Mouse (Mus musculus) limb, embryonic 14.5 days (tissue): ENCODE measurements around the gene Rsph1. TPM values are rescaled to one million over a fixed set of nuclear protein-coding genes. Genes with fewer than 3 reads are reported as not detected.

ENCODE experiments used
- ATAC-seq: fragments of 200-750 bp; cut with Nextera tagmentation; 2 replicates; pipeline ENCODE4 v1.8.0; 2017; ENCODE audit warnings: low read depth, moderate number of reproducible peaks, moderate TSS enrichment; ENCODE audit not compliant: low FRiP score
- DNase-seq: peaks from one replicate; pipeline ENCODE4 v3.0.0-alpha.2; 2015; ENCODE audit warnings: low spot score
- H3K27ac ChIP-seq: fragments of 300-500 bp; sonication (generic); replicated peaks from 2 replicates; pipeline ENCODE4 v1.5.1; 2014; ENCODE audit warnings: low read depth, mild to moderate bottlenecking, low read length, moderate library complexity, mixed read lengths
- H3K27me3 ChIP-seq: fragments of 300-500 bp; sonication (generic); 2 replicates; pipeline ENCODE4 v1.6.1; 2014; ENCODE audit warnings: low read length, mixed read lengths; ENCODE audit not compliant: control insufficient read depth, insufficient read depth
- H3K36me3 ChIP-seq: fragments of 300-500 bp; sonication (generic); 2 replicates; pipeline ENCODE4 v1.6.1; 2014; ENCODE audit warnings: mild to moderate bottlenecking, low read length, moderate library complexity, mixed read lengths; ENCODE audit not compliant: control insufficient read depth, insufficient read depth
- H3K4me1 ChIP-seq: fragments of 300-500 bp; sonication (generic); 2 replicates; pipeline ENCODE4 v1.6.1; 2014; ENCODE audit warnings: antibody characterized with exemption, low read length, mixed read lengths; ENCODE audit not compliant: control insufficient read depth, insufficient read depth
- H3K4me2 ChIP-seq: fragments of 300-500 bp; sonication (generic); replicated peaks from 2 replicates; pipeline ENCODE4 v1.6.1; 2014; ENCODE audit warnings: low read depth, mild to moderate bottlenecking, low read length, moderate library complexity; ENCODE audit not compliant: severe bottlenecking
- H3K4me3 ChIP-seq: fragments of 300-500 bp; sonication (generic); replicated peaks from 2 replicates; pipeline ENCODE4 v1.5.1; 2014; ENCODE audit warnings: low read length
- H3K9ac ChIP-seq: fragments of 300-500 bp; sonication (generic); 2 replicates; pipeline ENCODE4 v1.6.1; 2014; ENCODE audit warnings: mild to moderate bottlenecking, low read depth, low read length, moderate library complexity; ENCODE audit not compliant: severe bottlenecking
- H3K9me3 ChIP-seq: fragments of 300-500 bp; sonication (generic); 2 replicates; pipeline ENCODE4 v1.6.1; 2016; ENCODE audit warnings: low read length; ENCODE audit not compliant: control insufficient read depth
- POLR2A ChIP-seq: fragments of 200-500 bp; IDR thresholded peaks from 2 replicates; pipeline ENCODE4 v1.8.0; 2012; ENCODE audit warnings: inconsistent platforms, mild to moderate bottlenecking, moderate library complexity, borderline replicate concordance; ENCODE audit not compliant: insufficient read depth, insufficient read length; ENCODE audit errors: extremely low read depth
- WGBS: fragments of 180-500 bp; shearing (Covaris S2); extraction: QIAGEN DNeasy Blood & Tissue Kit; methylation state at CpG from one replicate; pipeline ENCODE4 v1.1.7; 2014; 5-methylcytosine and 5-hydroxymethylcytosine counted together
- polyA plus RNA-seq, 2 experiments: library from polyadenylated mRNA; depleted of rRNA in 1 of 2; stranded (reverse) in 1 of 2; unstranded in 1 of 2; fragments of >200 nt; fragmentation: Nextera tagmentation in 1 of 2; extraction: Ambion mirVana in 1 of 2; gene quantifications; 2 replicates each; pipeline versions ENCODE4 v1.2.1 to v1.2.3; 2012 to 2014

The Rsph1 gene
- polyA plus RNA-seq, 2 experiments, result 0.18 to 0.33 TPM

GRCm38 (mm10) chr17:31308291-31308816 is 31.2 kb upstream of the Rsph1 start:
- Histone ChIP-seq H3K4me1 (no peaks in the 10 kb centered on the region), H3K4me2 (no peak overlapping the region), H3K9me3 (no peaks in the 10 kb centered on the region), H3K9ac (no peak overlapping the region), H3K27ac (no peak overlapping the region), H3K4me3 (no peak overlapping the region), H3K27me3 (no peaks in the 10 kb centered on the region), H3K36me3 (no peaks in the 10 kb centered on the region)
- WGBS, result 93% methylated on average over 7 of the region's 7 CpGs
- ATAC-seq (no peak), DNase-seq (no peak)
- no peak for TF ChIP-seq POLR2A

GRCm38 (mm10) chr17:31307756-31308155 is 30.6 kb upstream of the Rsph1 start:
- H3K9me3 ChIP-seq, result no peaks in the 10 kb centered on the region
- DNase-seq, result no peak
- TF ChIP-seq POLR2A, result no peak

GRCm38 (mm10) chr17:31305776-31306120 is 28.6 kb upstream of the Rsph1 start:
- no peak overlapping the region for H3K4me2 ChIP-seq
- H3K27me3 ChIP-seq, result no peaks in the 10 kb centered on the region
- H3K27ac ChIP-seq, result no peak overlapping the region
- no peaks in the 10 kb centered on the region for H3K36me3 ChIP-seq
- DNase-seq, result no peak
- no peaks in the 10 kb centered on the region for H3K9me3 ChIP-seq
- no peak for TF ChIP-seq POLR2A
- no peak overlapping the region for H3K9ac ChIP-seq
- no peaks in the 10 kb centered on the region for H3K4me1 ChIP-seq
- H3K4me3 ChIP-seq, result no peak overlapping the region
- 75% methylated on average over 5 of the region's 5 CpGs for WGBS
- ATAC-seq, result no peak

More at GRCm38 (mm10) chr17:31307756-31308155, 30.6 kb upstream of the Rsph1 start:
- 55% methylated on average over 3 of the region's 3 CpGs for WGBS
- Histone ChIP-seq H3K4me3 (no peak overlapping the region), H3K27me3 (no peaks in the 10 kb centered on the region), H3K9ac (no peak overlapping the region), H3K36me3 (no peaks in the 10 kb centered on the region), H3K4me2 (no peak overlapping the region), H3K4me1 (no peaks in the 10 kb centered on the region), H3K27ac (no peak overlapping the region)
- ATAC-seq, result no peak

GRCm38 (mm10) chr17:31304895-31305775 is 28.0 kb upstream of the Rsph1 start:
- DNase-seq, result no peak
- no peak for TF ChIP-seq POLR2A
- no peak overlapping the region for H3K9ac ChIP-seq
- WGBS, result 47% methylated on average over 12 of the region's 12 CpGs
- no peak overlapping the region for H3K4me3 ChIP-seq
- no peaks in the 10 kb centered on the region for H3K27me3 ChIP-seq
- H3K9me3 ChIP-seq, result no peaks in the 10 kb centered on the region
- no peak overlapping the region for H3K4me2 ChIP-seq
- H3K27ac ChIP-seq, result no peak overlapping the region
- H3K36me3 ChIP-seq, result no peaks in the 10 kb centered on the region
- H3K4me1 ChIP-seq, result no peaks in the 10 kb centered on the region
- no peak for ATAC-seq

- 85% methylated on average over 4 of the region's 4 CpGs for WGBS
- Histone ChIP-seq H3K4me1 (no peaks in the 10 kb centered on the region), H3K9ac (no peak overlapping the region), H3K4me2 (no peak overlapping the region), H3K27ac (no peak overlapping the region), H3K36me3 (no peaks in the 10 kb centered on the region), H3K9me3 (no peaks in the 10 kb centered on the region), H3K27me3 (no peaks in the 10 kb centered on the region), H3K4me3 (no peak overlapping the region)
- DNase-seq (no peak), ATAC-seq (no peak)
- TF ChIP-seq POLR2A, result no peak
These were observed 26.2 kb upstream of the Rsph1 start for GRCm38 (mm10) chr17:31303401-31303800.
